Mouse (Mus musculus): ENCODE results near the gene Frem3. TPM values are rescaled to one million over a fixed set of nuclear protein-coding genes. Genes with fewer than 3 reads are reported as not detected.

The Frem3 gene
- not detected for total RNA-seq (2021)
- long read RNA-seq, experiment 1, result 0 reads
- long read RNA-seq, experiment 2, result 0 reads

- no peak for DNase-seq (ENCODE audit: low spot score in 2 of 2)
Observed at GRCm38 (mm10) chr8:80610549-80611440, at the start of gene Frem3. Frem3 (plus strand) TSS chr8:80611080.

- DNase-seq (ENCODE audit: low spot score in 2 of 2), result no peak
Observed at GRCm38 (mm10) chr8:80564205-80564839, 46.6 kb upstream of the Frem3 start.

DNA sequence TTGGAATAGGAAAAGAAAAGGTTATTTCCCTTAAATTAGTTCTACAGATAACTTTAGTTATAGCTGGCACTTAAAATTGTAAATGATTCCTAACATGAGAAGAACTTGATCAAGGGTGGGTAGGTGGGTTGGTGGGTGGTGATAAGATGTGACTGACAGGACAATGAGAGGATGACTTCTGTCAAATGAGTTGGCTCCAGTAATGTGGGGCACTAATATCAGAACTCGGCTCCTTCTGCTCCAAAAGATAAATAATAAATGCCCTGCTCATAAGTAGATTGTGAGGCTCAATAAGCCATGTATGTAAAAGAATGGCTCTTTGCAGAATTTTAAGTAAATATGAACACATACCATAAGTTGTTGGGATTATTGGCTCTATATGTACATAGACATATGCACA lies 43.4 kb upstream of the Frem3 start:
- no peak for DNase-seq (ENCODE audit: low spot score in 2 of 2)

DNA sequence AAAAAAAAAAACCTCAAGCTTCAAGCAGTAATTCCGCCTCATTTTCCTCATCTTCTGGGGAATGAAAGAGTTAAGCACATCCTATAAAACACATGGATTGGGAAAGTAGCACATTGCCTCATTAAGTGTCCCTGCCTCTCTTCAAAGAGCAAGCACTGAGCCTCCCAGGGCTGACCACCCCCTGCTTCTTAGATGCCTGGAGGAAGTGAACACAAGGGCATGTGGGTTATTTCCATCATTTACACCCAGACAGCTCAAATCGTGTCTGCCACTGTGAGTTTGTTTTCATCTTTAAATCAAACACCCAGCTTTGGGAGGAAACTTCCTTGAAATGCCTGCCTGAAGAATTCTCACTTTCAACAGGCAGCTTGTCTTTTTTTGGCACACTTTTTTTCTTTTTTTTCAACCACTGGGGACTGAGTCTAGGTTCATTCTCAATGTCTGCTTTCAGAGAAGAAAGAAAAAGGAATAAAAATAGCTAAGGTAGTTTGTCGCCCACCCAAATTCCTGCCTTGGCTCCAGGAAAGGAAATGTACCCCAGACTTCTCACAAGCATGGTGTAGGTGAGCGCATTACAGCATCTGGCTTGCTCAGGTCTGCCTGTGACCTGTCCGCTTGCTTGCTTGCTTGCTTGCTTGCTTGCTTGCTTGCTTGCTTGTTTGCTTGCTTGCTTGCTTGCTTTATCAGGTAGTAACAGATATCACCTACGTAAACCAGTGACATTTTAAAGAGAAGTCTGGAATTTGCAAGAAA lies 42.5 kb upstream of the Frem3 start:
- DNase-seq (ENCODE audit: low spot score in 2 of 2), result no peak

GRCm38 (mm10) chr8:80572417-80573061 lies 38.3 kb upstream of the Frem3 start:
- DNase-seq (ENCODE audit: low spot score in 2 of 2), result no peak

GRCm38 (mm10) chr8:80577126-80577525 lies 33.8 kb upstream of the Frem3 start:
- peak in 1 of 2 experiments; percentile 10 for DNase-seq (ENCODE audit: low spot score in 2 of 2)

DNA sequence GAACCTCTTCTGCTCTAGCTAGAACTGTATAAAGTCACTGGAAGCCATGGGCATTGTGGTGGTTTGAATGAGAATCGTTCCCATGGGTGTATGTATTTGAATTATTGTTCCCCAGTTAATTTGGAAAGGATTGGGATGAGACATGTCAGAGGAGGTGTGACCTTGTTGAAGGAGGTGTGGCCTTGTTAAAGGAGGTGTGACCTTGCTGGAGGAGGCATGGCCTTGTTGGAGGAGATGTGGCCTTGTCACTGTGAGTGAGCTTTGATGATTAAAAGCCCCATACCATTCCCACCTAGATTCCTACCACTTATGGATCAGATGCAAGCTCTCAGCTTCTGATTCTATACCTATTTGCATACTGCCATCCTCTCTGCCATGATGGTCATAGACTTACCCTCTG lies 31.8 kb upstream of the Frem3 start:
- DNase-seq (ENCODE audit: low spot score in 2 of 2), result no peak

DNA sequence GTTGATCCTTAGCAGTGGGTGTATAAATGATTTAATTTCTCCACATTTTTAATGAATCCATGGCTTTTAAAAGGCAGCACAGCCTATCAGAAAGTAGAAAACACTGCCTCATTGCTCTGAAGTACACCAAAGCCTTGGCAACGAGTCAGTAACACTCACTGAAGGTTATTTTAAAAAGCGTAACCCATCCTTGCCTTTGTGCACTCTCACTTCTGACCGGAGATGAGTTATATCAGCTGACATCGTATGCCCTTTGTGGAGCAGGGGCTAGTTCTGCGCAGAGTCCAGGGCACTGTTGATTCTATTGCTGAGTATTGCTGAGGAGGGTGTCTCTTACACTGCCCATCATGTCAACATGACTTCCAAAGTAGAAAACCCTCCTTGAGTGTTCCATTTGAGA lies 18.3 kb upstream of the Frem3 start:
- no peak for DNase-seq (ENCODE audit: low spot score in 2 of 2)

- DNase-seq (ENCODE audit: low spot score in 2 of 2), result no peak
Observed at GRCm38 (mm10) chr8:80600600-80601170, 10.2 kb upstream of the Frem3 start.

DNA sequence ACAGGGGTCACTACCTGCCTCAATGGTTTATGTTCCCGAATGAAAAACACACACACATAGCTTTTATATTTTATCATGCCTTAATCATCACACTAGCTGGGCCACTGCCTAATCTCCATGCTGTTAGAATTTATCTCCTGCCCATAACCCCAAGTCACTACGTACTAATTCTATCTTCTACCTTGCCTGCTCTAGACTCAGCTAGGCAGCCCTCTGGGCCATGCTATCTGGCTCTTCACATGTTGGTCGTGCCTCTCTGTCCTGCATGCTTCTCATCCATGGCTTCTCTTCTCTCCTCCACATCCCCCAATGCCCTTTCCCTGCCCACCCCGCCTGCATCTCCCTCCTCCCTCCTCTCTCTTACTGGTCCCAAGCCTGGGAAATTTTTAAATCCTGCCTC lies 9.0 kb upstream of the Frem3 start:
- DNase-seq (ENCODE audit: low spot score in 2 of 2), result no peak

DNA sequence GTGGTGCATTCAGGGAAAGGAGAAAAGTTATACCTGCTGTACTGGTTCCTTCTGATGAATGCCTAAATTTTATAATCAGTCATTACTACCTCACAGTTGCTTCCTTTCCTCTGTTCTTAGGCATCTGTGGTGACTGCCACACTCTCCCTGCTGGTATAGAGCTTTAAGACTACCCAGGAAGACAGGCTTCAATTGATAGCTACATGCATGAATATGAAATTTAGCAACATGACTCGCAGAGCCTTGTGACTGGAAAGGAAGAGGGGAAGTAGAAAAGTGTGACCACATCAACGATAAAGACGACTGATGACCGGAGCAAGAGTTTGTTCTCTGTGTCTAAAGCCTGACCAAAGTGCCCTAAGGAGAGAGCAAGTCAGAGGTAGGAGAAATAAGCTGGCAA lies 3.8 kb upstream of the Frem3 start:
- DNase-seq (ENCODE audit: low spot score in 2 of 2), result no peak

DNA sequence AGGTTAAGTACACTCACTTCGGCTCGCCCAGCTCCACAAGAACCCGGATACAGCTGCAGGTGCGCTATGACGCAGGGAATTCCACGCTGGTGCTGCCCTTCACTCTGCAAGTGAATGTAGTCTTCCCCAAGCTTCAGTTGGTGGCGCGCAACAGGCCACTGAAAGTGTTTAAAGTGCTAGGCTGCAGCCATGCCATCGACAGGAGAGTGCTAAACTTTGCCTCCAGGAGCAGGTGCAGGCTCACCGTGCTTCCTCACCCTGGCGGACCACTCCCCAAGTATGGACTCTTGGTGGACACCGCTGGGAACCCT lies 516 bp downstream of the Frem3 start:
- no peak for DNase-seq (ENCODE audit: low spot score in 2 of 2)

DNA sequence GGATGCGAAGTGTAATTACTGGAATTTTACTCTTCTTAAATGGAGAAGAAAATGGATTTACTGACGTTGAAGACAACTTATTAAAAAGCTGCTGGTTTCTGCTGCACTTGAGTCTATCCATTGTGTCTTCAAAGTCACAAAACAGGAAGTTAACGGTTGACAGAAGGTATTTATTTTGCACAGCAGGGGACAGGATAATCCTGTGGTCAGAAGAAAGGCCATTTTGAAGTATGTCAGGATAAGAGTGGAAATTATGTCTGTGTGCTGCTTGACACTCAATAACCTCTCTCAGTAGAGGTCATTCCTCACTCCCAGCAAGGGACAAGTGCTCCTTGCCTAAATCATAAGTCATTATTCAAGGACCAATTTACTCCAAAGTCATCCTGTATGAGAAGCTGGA lies 8.9 kb downstream of the Frem3 start:
- no peak for DNase-seq (ENCODE audit: low spot score in 2 of 2)

- DNase-seq (ENCODE audit: low spot score in 2 of 2), result no peak
Observed at GRCm38 (mm10) chr8:80647394-80647793, 36.5 kb downstream of the Frem3 start.

DNA sequence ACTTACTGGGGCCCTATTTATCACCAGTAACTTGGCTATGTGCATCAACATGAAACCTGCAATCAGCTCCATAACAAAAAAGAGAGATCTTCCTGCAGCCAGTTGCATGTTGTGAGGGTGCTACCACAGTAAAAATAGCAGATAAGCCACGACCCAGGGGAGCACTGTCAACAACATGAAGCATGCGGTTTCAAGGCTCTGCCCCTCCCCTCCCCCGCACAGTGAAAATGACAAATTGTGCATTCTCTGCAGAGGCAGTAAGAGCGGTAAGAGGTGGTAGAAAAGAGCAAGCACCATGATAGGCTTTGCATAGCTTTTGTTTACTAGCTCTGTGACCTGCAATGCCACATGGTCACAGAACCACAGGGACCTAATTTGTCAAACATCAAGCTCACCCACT lies 46.8 kb downstream of the Frem3 start:
- DNase-seq (ENCODE audit: low spot score in 2 of 2), result no peak

DNA sequence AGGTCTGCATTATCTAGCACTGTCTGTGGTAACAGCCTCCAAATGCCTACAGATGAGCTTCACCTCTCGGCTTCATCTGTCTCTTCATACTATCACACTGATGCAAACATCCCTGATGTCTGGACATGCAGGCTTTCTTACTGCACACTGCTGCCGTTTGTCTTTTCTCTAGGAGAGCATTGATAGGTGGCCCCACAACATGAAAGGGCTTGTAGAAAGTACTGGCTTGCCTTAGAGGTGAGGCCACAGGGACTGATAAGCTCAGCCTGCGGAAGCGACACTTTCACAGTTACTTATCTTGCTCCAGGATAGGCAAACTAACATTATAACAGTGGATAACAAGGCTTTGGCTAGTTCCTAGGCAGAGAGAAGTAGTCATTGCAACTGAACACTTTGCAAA lies 50.2 kb downstream of the Frem3 start:
- DNase-seq (ENCODE audit: low spot score in 2 of 2), result no peak

DNA sequence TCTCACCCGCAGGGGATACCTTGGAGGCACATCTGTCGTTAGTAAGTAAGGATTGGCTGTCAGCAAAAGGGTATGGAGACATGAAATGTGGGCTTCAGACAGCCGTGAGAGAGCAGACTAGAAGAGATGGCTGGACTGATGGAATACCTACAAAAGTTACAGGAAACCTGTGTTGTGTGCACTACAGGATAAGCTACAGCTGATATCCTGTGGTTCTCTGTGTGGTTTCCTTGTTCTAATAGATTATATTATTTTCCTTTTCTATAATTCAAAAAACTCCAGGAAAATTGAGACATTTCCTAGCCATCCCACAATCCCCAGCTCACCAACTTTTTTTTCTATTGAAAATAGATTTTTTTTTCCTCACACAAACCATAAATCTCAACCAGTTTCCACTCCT lies 52.6 kb downstream of the Frem3 start:
- no peak for DNase-seq (ENCODE audit: low spot score in 2 of 2)

DNA sequence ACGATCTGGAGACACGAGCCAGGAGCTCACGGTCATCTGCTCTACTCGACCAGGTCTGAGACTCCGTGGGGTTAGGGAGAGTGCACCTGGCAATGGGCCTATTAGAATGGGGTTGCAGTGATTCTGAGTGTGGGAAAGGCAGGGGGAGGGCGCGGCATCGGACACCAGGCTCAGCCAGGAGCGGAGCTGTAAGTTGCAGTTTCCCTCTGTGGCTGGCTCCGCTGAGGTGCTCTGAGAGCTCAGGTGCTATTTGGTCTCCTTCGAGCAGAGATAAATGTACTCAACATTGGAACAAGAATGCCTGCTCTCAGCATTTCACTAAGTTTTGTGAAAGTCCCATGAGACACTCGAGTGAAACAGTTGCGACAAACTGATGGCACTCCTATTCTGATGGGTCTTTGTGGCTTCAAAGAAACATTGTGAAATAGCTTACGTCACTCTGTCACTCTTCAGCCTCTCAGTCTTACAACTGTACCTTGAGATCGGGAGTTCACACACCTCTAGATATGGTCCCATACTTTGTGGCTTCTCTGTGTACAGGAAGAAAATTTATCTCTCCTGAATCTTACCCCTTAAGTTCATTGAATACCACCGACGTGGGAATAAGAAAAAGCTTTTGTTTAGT lies 58.5 kb downstream of the Frem3 start:
- DNase-seq (ENCODE audit: low spot score in 2 of 2), result no peak

DNA sequence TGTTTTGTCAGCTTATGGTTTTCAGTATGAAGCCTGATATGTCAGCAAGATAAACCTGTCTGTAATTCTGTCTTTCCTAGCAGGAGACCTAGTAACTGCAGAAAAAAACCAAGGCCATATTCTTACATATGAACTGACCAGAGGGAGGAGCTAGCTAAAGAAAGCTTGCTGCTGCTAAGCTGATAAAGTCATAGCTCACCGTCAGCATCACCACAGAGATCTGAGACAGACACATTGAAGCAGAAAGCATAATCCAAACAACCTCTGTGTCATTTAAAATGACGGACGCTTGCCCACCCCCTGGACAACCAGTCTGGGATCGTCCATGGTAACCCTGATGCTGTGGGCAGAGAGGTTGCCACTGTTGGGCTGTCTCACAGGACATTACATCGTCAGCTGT lies 71.7 kb downstream of the Frem3 start:
- DNase-seq (ENCODE audit: low spot score in 2 of 2), result no peak

- DNase-seq (ENCODE audit: low spot score in 2 of 2), result no peak
Observed at GRCm38 (mm10) chr8:80683756-80684335, 73.0 kb downstream of the Frem3 start.

Measured in adrenal gland, adult 18-20 months (tissue).